Mouse (Mus musculus): ENCODE results near the gene Rasgrf2.

The Rasgrf2 gene

DNA sequence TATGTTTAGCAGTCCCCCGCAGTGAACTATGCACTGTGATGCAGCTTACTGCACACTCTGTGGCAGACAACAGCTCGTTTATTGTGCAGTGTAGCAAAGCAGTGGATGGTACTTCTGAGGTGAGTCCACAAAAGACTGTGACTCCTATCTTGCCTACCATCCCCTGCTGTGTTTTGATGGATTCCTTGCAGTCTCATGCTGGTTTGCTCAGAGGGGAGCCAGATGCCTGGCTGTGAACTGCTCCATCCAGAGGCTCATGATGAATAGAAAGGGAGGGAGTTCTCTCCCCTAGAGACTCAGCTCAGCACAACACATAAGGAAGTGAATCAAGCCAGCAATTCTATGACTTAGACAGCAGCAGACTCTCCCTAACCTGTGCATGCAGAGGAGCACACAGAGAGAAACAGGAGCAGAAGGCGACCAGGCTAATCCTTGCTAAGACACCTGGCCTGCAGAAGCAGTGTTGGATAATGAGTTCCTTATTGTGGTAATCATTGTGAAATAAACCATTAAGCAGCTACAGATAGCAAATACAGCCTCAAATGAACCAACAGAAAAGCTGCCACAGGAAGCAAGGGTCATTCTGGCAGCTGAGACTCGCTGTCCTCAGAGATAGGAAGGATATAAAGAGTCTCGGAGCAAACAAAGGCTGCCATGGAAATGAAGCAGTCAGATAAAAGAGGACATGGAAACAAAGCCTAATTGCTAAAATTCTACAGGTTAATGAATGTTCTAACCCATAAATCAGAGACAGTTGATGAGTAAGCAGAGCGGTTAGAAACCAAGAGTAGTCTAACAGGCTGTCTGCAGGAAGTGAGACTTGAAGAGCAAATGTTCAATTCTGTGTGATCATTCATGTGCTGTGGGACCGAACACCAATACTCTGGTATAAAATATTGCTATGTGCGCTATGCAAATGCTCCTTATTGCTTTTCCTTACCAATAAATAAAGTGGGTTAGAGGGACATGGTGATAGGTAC is 89.6 kb downstream of the Rasgrf2 start:
- in situ Hi-C loops (cut with MseI, MboI), result no loop called here

- in situ Hi-C loops (cut with MseI, MboI), result no loop called here
Measured at GRCm38 (mm10) chr13:92030364-92031057, 100.9 kb downstream of the Rasgrf2 start.

GRCm38 (mm10) chr13:92029666-92030065 is 101.8 kb downstream of the Rasgrf2 start:
- in situ Hi-C loops (cut with MseI, MboI), result no loop called here

- in situ Hi-C loops (cut with MseI, MboI), result no loop called here
Measured at GRCm38 (mm10) chr13:92027951-92028350, 103.5 kb downstream of the Rasgrf2 start.

DNA sequence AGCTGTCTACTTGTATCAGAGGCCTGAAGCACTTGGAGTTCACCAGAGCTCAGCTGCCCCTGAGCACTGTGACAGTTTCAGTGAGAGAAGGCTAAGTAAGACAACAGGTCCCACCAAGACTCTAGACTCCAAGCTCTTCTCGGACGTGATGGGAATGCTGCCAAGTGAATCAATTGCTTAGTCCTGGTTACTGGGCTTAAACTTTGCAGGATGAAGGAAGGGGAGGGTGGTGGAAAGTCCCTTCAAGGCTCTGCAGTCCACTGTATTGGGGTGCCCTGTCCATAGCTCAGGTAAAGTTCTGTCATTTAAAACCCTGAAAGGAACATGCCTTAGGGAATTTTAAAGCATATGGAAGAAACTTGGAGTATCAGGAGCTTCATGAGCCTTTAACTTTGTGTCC is 104.8 kb downstream of the Rasgrf2 start:
- in situ Hi-C loops (cut with MseI, MboI), result no loop called here

GRCm38 (mm10) chr13:92025124-92025523 is 106.3 kb downstream of the Rasgrf2 start:
- in situ Hi-C loops (cut with MseI, MboI), result no loop called here

GRCm38 (mm10) chr13:92022202-92022601 is 109.3 kb downstream of the Rasgrf2 start:
- in situ Hi-C loops (cut with MseI, MboI), result no loop called here

- in situ Hi-C loops (cut with MseI, MboI), result no loop called here
Measured at GRCm38 (mm10) chr13:91996929-91997328, 134.5 kb downstream of the Rasgrf2 start.

- in situ Hi-C loops (cut with MseI, MboI), result no loop called here
Measured at GRCm38 (mm10) chr13:91991412-91991811, 140.0 kb downstream of the Rasgrf2 start.

- in situ Hi-C loops (cut with MseI, MboI), result no loop called here
Measured at GRCm38 (mm10) chr13:91990709-91991284, 140.7 kb downstream of the Rasgrf2 start.

DNA sequence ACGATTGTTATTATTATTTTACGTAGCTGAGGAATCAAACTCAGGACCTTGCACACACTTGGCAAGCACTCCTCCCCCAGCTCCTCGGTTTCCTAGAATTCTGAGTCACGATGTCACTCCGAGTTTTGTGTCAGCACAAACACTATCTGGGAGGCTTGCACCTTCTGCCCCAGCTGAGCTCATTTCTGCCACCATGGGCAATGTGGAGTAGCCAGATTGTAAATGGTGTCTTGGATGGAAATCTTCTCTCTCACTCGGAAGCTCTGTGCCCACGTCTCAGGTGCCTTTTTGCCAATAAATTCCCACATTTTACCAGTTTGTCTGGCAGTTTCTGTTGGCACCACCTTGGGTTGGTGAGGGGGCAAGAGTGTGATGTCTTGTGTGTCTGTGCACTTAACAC is 143.1 kb downstream of the Rasgrf2 start:
- in situ Hi-C loops (cut with MseI, MboI), result no loop called here

DNA sequence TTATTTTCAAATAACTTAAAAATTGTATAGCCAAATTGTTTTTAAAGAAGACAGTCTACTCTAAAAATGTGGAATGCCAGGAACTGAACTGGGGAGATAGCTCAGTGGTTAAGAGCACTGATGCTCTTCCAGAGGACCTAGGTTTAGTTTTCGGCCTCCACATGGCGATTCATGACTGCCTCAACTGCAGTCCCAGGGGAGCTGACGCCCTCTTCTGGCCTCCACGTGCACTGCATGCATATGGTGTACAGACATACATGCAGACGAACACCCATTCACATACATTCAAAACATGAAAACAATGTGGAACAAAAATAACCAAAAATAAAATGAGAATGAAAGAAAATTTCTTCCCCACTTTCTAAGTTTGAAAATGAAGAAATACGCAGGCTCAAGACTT is 144.5 kb downstream of the Rasgrf2 start:
- in situ Hi-C loops (cut with MseI, MboI), result no loop called here

GRCm38 (mm10) chr13:91985915-91986589 is 145.4 kb downstream of the Rasgrf2 start:
- in situ Hi-C loops (cut with MseI, MboI), result no loop called here

DNA sequence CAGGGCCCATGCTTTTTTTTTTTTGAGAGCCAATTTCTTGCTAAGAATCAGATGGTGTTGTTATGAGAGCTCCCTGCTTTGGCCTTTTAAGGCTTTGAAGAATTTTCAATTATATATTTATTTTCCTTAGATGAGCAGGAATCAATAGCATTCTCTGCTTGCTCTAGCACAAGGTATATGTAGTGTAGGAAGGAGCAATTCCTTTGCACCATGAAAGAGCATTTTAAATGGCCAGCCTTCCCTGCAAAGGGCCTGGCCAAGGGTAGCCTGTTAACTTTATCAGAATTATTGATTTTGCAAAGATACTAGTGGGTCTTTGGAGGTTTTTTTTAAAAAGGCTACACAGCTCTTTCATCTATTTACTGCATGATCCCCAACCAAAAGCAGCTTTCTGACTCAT is 146.4 kb downstream of the Rasgrf2 start:
- in situ Hi-C loops (cut with MseI, MboI), result no loop called here

- in situ Hi-C loops (cut with MseI, MboI), result no loop called here
Measured at GRCm38 (mm10) chr13:91982080-91982479, 149.4 kb downstream of the Rasgrf2 start.

GRCm38 (mm10) chr13:91981414-91981813 is 150.0 kb downstream of the Rasgrf2 start:
- in situ Hi-C loops (cut with MseI, MboI), result no loop called here

- in situ Hi-C loops (cut with MseI, MboI), result no loop called here
Measured at GRCm38 (mm10) chr13:91976971-91977370, 154.5 kb downstream of the Rasgrf2 start.

GRCm38 (mm10) chr13:91976541-91976940 is 154.9 kb downstream of the Rasgrf2 start:
- in situ Hi-C loops (cut with MseI, MboI), result no loop called here

- in situ Hi-C loops (cut with MseI, MboI), result no loop called here
Measured at GRCm38 (mm10) chr13:91974154-91974553, 157.3 kb downstream of the Rasgrf2 start.

- in situ Hi-C loops (cut with MseI, MboI), result no loop called here
Measured at GRCm38 (mm10) chr13:91971246-91971645, 160.2 kb downstream of the Rasgrf2 start.

DNA sequence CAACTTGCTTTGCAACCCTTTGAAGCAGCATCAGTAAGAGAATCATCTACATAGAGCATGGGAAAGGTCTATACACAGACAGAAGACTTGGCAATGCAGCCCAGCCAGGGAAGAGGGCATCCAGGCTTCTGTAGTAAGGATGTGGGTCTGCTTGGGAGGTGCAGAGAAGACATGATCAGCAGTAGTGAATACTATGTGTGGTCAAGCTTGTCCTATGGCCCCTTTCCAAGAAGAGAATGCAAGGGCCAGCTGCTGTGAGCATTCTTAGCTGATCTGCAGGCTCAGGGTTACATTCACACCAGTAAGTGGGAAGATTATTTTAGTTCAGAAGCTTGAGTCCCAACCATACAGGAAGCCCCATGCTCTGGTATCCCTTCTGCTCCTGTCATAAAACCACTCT is 175.0 kb downstream of the Rasgrf2 start:
- in situ Hi-C loops (cut with MseI, MboI), result no loop called here

DNA sequence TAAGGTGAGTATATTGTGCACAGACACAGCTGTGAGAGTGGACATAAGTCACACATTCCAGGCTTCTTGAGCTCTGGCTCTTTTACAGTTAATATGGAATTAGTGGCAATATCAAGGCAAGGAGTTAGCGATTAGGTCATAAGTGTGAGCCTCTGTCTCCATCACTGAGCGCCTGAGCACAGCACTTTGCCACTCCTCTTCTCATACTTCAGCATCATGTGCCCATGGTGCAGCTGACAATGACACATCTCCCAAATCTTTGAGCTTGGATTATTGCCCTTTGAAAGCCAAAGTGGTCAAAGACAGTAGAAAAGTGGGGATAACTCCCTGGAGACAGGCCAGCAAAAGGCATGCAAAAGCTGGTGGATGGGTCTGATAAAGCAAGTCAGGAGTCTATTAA is 175.8 kb downstream of the Rasgrf2 start:
- in situ Hi-C loops (cut with MseI, MboI), result no loop called here
